In genomic region chr9:123213371-123213770, GRCm38 (mm10) we compare ENCODE assay signal across 12 mouse cellular contexts.
"Had no signal": no experiment of that assay in that cellular context is flagged by ENCODE, and none has a peak within 500 bp of the region (broad histone marks: within the 10 kb centered on the region; RNA-seq: fewer than 3 reads in every experiment).

No protein-coding gene starts in this region.

- H3K9me3 ChIP-seq: hindbrain, embryonic 15.5 days; limb, embryonic 10.5 days; liver, embryonic 15.5 days; midbrain, embryonic 13.5 days; neural tube, embryonic 12.5 days had no signal

- H3K36me3 ChIP-seq: hindbrain, embryonic 15.5 days; limb, embryonic 10.5 days; liver, embryonic 15.5 days; midbrain, embryonic 13.5 days; neural tube, embryonic 12.5 days had no signal

- H3K4me3 ChIP-seq: hindbrain, embryonic 15.5 days; left cerebral cortex, adult 2 months; limb, embryonic 10.5 days; liver, embryonic 15.5 days; midbrain, embryonic 13.5 days; neural tube, embryonic 12.5 days had no signal

- H3K4me1 ChIP-seq: liver, embryonic 15.5 days had no signal

- H3K27ac ChIP-seq: hindbrain, embryonic 15.5 days; left cerebral cortex, adult 2 months; limb, embryonic 10.5 days; liver, embryonic 15.5 days; midbrain, embryonic 13.5 days; neural tube, embryonic 12.5 days had no signal

- H3K4me2 ChIP-seq: hindbrain, embryonic 15.5 days; liver, embryonic 11.5 days; liver, embryonic 15.5 days; midbrain, embryonic 13.5 days; neural tube, embryonic 12.5 days had no signal

- DNase-seq: lung, adult 2 months; lung, postnatal 36 days; spleen, adult 18-20 months; thymus, postnatal 4 days had no signal

- H3K9ac ChIP-seq: hindbrain, embryonic 15.5 days; liver, embryonic 15.5 days; midbrain, embryonic 13.5 days; neural tube, embryonic 12.5 days had no signal

- ATAC-seq: lung, postnatal 0 days; midbrain, embryonic 13.5 days had no signal
